Mouse (Mus musculus) bone marrow, adult 2 months (tissue): ENCODE results near the gene Mrs2.

ENCODE experiments used
- CTCF ChIP-seq: fragments of 200-500 bp; IDR thresholded peaks from 2 replicates; pipeline ENCODE4 v1.5.1; 2011; ENCODE audit warnings: low read length, control low read depth; ENCODE audit not compliant: control insufficient read depth, insufficient read depth
- POLR2A ChIP-seq: fragments of 200-500 bp; IDR thresholded peaks from 2 replicates; pipeline ENCODE4 v1.6.1; 2011; ENCODE audit warnings: low read depth, mild to moderate bottlenecking, control low read depth, low read length, borderline replicate concordance; ENCODE audit not compliant: control insufficient read depth

- TF ChIP-seq POLR2A (no peak), CTCF (no peak)
Measured at GRCm38 (mm10) chr13:25052671-25053070, 32.5 kb upstream of the Mrs2 start.
